Mouse (Mus musculus) 3T3-L1 (cell line): ENCODE measurements at regions not wholly inside any gene's neighbourhood (a gene's known extent, or its start where the extent isn't known, plus 50 kb on each side); places are given as distances from the start of the nearest gene placed in this dataset.

ENCODE experiments used
- DNase-seq: peaks from one replicate; pipeline ENCODE4 v3.0.0-alpha.2; 2015; ENCODE audit warnings: low read depth, low spot score

GRCm38 (mm10) chr17:10001071-10001591, 318.5 kb downstream of the Qk start:
- peak; percentile 20 for DNase-seq

- DNase-seq, result no peak
Observed at GRCm38 (mm10) chr17:9995321-9995720, 324.3 kb downstream of the Qk start.

- no peak for DNase-seq
Observed at GRCm38 (mm10) chr17:9990744-9991143, 321.2 kb upstream of the Pabpc6 start.

- DNase-seq, result no peak
Observed at GRCm38 (mm10) chr17:9981273-9981672, 311.8 kb upstream of the Pabpc6 start.

GRCm38 (mm10) chr17:9976866-9977421, 307.4 kb upstream of the Pabpc6 start:
- no peak for DNase-seq

GRCm38 (mm10) chr17:9975995-9976394, 306.5 kb upstream of the Pabpc6 start:
- DNase-seq, result no peak

- DNase-seq, result no peak
Observed at GRCm38 (mm10) chr17:9975153-9975552, 305.6 kb upstream of the Pabpc6 start.

GRCm38 (mm10) chr17:9967988-9968387, 298.5 kb upstream of the Pabpc6 start:
- DNase-seq, result no peak

GRCm38 (mm10) chr17:9962893-9963436, 293.4 kb upstream of the Pabpc6 start:
- DNase-seq, result no peak

- DNase-seq, result no peak
Observed at GRCm38 (mm10) chr17:9948985-9949667, 279.6 kb upstream of the Pabpc6 start.

- no peak for DNase-seq
Observed at GRCm38 (mm10) chr17:9947609-9948008, 278.1 kb upstream of the Pabpc6 start.

- peak; percentile 7 for DNase-seq
Observed at GRCm38 (mm10) chr17:9944513-9944912, 275.0 kb upstream of the Pabpc6 start.

- DNase-seq, result no peak
Observed at GRCm38 (mm10) chr17:9942171-9942570, 272.7 kb upstream of the Pabpc6 start.

- no peak for DNase-seq
Observed at GRCm38 (mm10) chr17:9939576-9939975, 270.1 kb upstream of the Pabpc6 start.

GRCm38 (mm10) chr17:9938426-9938825, 268.9 kb upstream of the Pabpc6 start:
- DNase-seq, result no peak

- DNase-seq, result no peak
Observed at GRCm38 (mm10) chr17:9937211-9937610, 267.7 kb upstream of the Pabpc6 start.

GRCm38 (mm10) chr17:9932186-9932585, 262.7 kb upstream of the Pabpc6 start:
- DNase-seq, result no peak

GRCm38 (mm10) chr17:9931526-9931925, 262.0 kb upstream of the Pabpc6 start:
- DNase-seq, result no peak

GRCm38 (mm10) chr17:9929448-9930088, 260.1 kb upstream of the Pabpc6 start:
- no peak for DNase-seq

GRCm38 (mm10) chr17:9927724-9928123, 258.2 kb upstream of the Pabpc6 start:
- DNase-seq, result no peak

GRCm38 (mm10) chr17:9926308-9926707, 256.8 kb upstream of the Pabpc6 start:
- no peak for DNase-seq

GRCm38 (mm10) chr17:9921326-9921725, 251.8 kb upstream of the Pabpc6 start:
- no peak for DNase-seq

- DNase-seq, result no peak
Observed at GRCm38 (mm10) chr17:9917031-9917430, 247.5 kb upstream of the Pabpc6 start.
